In the genomic region with DNA sequence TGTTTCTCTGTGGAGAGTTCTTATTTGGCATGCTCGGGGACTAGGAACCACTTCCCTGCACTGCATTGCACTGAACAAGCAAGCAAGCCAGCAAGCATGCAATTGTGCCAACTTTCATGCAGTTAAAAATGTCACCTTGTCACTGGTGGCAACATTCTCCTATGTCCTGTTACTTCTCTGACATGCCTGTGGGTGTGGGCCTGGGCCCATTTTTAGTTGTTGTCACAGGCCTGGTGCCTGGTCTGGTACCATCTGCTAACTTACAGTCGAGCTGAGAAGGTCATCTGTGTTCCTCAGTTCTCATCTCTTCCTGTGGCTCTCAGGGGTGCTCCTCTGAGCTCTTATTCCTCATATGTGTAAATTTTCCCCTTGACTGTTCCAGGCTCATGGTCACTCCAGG, we compare ENCODE assay signal across 23 mouse cellular contexts. TPM values are rescaled to one million over a fixed set of nuclear protein-coding genes. Genes with fewer than 3 reads are reported as not detected.
"Had no signal": no experiment of that assay in that cellular context is flagged by ENCODE, and none has a peak within 500 bp of the region (broad histone marks: within the 10 kb centered on the region; RNA-seq: fewer than 3 reads in every experiment).

No protein-coding gene starts in this region.

- H3K4me3 ChIP-seq: limb, embryonic 12.5 days; limb, embryonic 15.5 days; midbrain, embryonic 12.5 days; midbrain, embryonic 15.5 days; myocyte; neural tube, embryonic 13.5 days had no signal

- H3K4me1 ChIP-seq: limb, embryonic 12.5 days; limb, embryonic 15.5 days had no signal

- H3K27me3 ChIP-seq: limb, embryonic 12.5 days; limb, embryonic 15.5 days; midbrain, embryonic 12.5 days; midbrain, embryonic 15.5 days; neural tube, embryonic 13.5 days had no signal

- H3K4me2 ChIP-seq: limb, embryonic 12.5 days; limb, embryonic 15.5 days; liver, embryonic 11.5 days; lung, embryonic 14.5 days; midbrain, embryonic 12.5 days; midbrain, embryonic 15.5 days; neural tube, embryonic 13.5 days had no signal

- DNase-seq: kidney, postnatal 10 days; kidney, postnatal 36 days; left cerebral cortex, postnatal 4 days; liver, postnatal 0 days; lung, embryonic 14.5 days; retina, postnatal 1 day; thymus, adult 2 months; thymus, postnatal 14 days; thymus, postnatal 4 days had no signal

- H3K27ac ChIP-seq: limb, embryonic 12.5 days; limb, embryonic 15.5 days; liver, embryonic 14.5 days; macrophage; midbrain, embryonic 12.5 days; midbrain, embryonic 15.5 days; neural tube, embryonic 13.5 days; stomach, postnatal 0 days had no signal

- H3K9ac ChIP-seq: limb, embryonic 12.5 days; limb, embryonic 15.5 days; liver, embryonic 14.5 days; liver, postnatal 0 days; lung, embryonic 14.5 days; midbrain, embryonic 12.5 days; midbrain, embryonic 15.5 days; neural tube, embryonic 13.5 days had no signal

- H3K36me3 ChIP-seq: limb, embryonic 12.5 days; limb, embryonic 15.5 days; midbrain, embryonic 15.5 days had no signal

- H3K9me3 ChIP-seq: limb, embryonic 12.5 days; limb, embryonic 15.5 days; midbrain, embryonic 12.5 days; midbrain, embryonic 15.5 days; neural tube, embryonic 13.5 days had no signal

- ATAC-seq: liver, postnatal 0 days; lung, postnatal 0 days; midbrain, embryonic 15.5 days had no signal

RNA-seq across cellular contexts. Expression of a gene that starts 33.8 kb away (rescaled TPM):
- total RNA-seq: megakaryocyte, adult 5-6 weeks; monocyte, adult 5-6 weeks; neutrophil, adult 5-6 weeks had no signal
- polyA plus RNA-seq: liver, postnatal 0 days; macrophage; myocyte had no signal
